Mouse (Mus musculus) CH12.LX (cell line): ENCODE results near the gene Prr15l.

Experiments
- BHLHE40 ChIP-seq: IDR thresholded peaks from 2 replicates; pipeline ENCODE4 v1.6.1; 2011; ENCODE audit warnings: mild to moderate bottlenecking, low read depth, low read length, improper control_type of control experiment
- PAX5 ChIP-seq: IDR thresholded peaks from 2 replicates; pipeline ENCODE4 v1.6.1; 2012; ENCODE audit warnings: low read length, inconsistent platforms, mixed read lengths

DNA sequence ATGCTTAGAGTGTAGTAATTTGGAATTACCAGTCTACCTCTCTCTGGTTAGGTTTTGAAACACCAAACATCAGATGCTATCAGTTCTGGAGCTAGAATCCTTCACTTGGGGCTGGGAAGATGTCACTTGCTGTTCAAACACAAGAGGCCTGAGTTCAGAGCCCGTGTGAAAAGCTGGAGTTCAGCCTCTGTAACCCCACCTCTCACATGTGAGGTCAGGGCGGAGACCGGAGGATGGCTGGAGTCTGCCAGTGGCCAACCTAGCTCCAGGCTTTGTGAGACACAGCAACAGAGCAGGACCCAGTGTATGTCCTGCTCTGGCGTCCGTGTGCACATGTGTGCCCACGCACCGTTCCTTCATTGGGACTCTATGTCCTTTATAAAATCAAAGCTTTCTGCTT is 51.4 kb downstream of the Prr15l start:
- TF ChIP-seq BHLHE40 (no peak), PAX5 (no peak)
